Mouse (Mus musculus) adrenal gland, adult 8-10 months (tissue): ENCODE results near the gene Avil. TPM values are rescaled to one million over a fixed set of nuclear protein-coding genes. Genes with fewer than 3 reads are reported as not detected.
A peak's percentile ranks its signal among the peaks of the same experiment; 100 is the strongest.
"Not testable (repeated sequence)": the region's sequence is repeated elsewhere in the genome, so short reads cannot be mapped to it uniquely, and the experiment has no call there.

Experiments used
- DNase-seq: peaks from one replicate; pipeline ENCODE4 v3.0.0; 2022
- microRNA-seq, 2 experiments: library from miRNA; unstranded; fragments of <30 nt; microRNA quantifications; one replicate each; pipeline ENCODE4 v1.2.0; 2022
- total RNA-seq, 4 experiments: library from RNA; stranded (reverse); gene quantifications; 2 replicates each; pipeline ENCODE4 v1.2.4; 2022

The Avil gene
- total RNA-seq, 4 experiments from 2014 or later: 1.6 to 2.4 (median 2.0) TPM

DNA sequence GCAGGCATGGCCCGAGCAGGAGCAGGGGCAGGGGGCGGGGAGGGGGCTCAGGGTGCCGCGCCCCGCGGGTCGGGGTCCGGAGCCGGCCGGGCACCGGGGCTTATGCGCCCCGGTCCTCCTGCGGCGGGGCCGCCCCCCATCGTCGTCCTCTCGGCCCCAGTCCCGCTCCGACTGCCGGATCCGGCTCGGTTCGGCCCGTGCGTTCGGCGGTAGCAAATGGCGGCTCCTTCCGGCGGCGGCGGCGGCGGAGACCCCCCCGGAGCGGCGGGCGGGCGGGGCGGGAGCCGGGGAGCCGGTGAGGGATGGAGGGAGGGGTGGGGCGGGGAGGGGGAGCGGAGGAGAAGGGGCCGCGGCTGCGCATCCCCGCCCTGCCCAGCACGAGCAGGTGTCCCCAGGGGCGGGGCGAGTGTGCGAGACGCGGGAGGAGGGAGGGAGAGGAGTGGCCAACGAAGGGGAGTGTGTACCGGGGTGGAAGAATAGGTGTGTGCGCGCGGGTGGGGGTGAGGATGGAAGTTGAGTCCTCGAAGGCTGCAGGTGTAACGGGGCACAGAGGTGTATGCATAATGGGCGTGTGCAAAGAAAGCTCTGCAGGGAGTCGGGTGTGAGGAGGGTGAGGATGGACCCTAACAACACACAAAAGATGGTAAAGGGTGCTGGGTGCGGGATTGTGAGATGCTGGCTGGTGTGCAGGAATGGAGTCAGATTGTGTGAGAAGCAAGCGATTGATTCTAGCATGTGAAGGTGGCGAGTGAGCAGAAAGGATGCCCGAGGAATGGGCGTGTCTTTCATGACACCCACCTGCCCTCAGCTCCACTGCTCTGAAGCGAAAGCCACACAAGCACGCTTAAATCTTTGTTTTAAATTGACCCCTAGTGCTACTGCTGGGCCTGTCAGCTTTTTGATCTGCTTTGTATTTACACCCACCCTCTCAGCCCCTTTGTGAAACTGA lies 59.7 kb downstream of the Avil start, which contains the start of gene March9:
Gene March9 (minus strand): TSS at position 217 of the 949 bp plus-strand sequence.
- peak; percentile 81 for DNase-seq

DNA sequence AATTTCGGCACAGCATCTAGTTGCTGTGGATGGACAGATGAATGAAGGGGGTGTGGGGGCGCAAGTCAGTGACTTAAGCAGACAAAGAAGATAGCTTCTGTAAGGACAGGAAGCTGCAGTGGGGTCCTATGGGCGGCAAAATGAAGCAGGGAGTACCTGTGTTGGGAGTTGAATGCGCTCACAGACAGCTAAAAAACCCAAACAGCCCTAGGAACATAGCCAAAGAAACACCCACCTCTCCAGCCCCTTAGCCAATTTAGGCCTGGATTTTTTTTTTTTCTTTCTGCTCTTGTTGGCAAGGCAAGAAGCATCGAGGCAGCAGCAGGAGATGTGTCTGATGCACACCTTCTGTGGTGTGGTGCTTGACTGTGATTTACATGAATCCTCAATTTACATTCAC lies 60.6 kb downstream of the Avil start:
- DNase-seq: no peak

DNA sequence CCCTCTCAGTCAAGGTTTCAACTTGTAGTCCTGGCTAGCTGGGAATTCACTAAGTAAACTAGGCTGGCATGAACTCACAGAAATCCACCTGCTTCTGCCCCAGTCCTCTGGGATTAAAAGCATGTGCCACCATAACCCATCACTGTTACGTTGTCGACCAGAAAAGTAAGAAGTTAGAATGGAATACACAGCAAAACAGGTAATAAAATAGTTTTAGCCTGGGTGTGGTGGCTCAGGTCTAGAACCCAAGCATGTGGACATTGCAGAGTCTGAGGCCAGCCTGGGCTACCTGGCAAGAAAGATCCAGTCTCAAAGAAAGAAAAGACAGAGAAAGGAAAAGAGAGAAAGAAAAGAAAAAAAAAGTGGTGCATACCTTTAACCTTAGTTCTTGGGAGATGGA lies 61.0 kb downstream of the Avil start:
- no peak for DNase-seq

DNA sequence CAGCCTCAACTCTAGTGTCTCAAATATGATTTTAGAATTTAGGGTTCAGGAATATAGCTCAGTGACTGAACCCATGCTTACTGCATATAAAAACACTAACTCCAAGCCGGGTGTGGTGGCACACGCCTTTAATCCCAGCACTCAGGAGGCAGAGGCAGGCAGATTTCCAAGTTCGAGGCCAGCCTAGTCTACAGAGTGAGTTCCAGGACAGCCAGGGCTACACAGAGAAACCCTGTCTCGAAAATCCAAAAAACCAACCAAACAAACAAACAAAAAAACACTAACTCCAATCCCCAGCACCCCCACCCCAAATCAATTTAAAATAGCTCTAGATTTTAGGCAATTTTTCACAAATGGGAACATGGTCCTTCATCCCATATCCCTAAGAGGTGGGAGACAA lies 61.6 kb downstream of the Avil start:
- DNase-seq: not testable (repeated sequence)

DNA sequence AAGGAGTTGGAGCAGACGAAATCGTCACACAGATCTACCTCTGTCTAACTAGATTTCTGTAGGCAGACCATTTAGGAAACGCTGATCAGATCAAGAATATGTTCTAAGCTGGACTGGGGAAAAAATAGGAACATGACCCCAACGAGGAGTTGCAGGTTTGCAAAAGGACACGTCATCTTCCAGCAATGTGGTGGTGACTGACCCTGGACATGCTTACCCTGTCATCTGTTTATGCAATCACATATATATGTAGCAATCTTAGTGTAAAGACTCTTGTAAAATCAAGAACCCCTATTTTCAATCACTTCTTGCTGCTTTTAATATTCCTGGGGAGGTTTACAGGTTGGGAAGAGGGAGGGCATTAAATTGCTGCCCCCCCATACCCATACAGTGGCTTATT lies 62.0 kb downstream of the Avil start:
- no peak for DNase-seq

DNA sequence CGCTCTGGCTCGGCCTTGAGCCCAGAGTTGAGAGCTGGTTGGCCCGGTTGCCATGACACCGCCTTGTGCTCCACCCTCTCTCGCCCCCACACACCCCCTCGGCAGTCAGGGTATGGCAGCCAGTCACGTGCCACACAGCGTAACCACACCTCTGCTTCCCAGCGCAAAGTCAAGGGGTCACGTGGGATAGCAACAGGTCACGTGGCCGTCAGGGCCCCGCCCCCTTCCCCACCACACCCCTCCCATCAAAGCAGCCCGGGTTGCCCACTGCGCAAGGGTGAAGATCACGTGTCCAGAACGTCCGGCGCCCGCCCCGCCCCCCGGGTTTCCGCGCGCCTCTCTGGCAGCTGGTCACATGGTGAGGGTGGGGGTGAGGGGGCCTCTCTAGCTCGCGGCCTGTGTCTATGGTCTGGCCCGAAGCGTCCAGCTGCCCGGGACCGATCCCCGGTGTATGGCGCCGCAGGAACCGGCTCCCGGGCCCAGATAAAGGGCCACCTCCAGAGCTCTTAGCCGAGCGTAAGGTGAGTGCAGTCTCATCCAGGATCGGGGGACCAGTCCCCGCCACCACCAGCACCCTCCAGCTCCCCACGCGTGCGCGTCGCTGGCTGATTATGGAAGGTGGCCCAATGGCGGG lies 62.8 kb downstream of the Avil start, which contains the start of gene Cdk4:
Gene Cdk4 (plus strand): TSS at position 296 of the 634 bp plus-strand sequence.
- peak; percentile 98 for DNase-seq

DNA sequence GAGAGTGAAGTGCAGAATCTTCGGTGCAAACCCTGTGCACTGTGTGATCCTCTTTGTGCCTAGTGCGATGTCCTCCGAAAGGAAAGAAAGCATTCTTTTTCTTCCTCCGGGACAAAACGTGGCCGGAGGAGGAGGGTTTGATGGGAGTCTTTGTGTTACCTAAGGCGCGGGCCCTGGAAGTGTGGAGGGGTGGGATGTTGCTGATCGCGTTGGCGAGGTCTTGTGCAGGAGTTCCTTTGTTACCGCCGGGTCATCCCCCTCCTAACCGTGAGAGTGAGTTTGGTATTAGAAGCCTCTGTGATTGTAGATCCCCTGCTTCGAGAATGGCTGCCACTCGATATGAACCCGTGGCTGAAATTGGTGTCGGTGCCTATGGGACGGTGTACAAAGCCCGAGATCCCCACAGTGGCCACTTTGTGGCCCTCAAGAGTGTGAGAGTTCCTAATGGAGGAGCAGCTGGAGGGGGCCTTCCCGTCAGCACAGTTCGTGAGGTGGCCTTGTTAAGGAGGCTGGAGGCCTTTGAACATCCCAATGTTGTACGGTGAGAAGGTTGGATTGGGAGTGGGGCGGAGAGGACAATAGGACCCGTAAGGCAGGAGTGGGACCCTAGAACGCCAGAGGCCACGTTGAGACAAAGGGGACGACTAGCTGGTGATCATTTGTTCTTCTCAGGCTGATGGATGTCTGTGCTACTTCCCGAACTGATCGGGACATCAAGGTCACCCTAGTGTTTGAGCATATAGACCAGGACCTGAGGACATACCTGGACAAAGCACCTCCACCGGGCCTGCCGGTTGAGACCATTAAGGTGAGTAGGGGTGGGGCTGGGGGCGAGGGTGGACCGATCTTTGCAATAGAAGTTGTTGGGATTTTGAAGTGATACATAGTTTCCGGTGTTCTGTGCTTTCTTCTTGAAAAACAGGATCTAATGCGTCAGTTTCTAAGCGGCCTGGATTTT lies 63.7 kb downstream of the Avil start:
- no peak for DNase-seq

DNA sequence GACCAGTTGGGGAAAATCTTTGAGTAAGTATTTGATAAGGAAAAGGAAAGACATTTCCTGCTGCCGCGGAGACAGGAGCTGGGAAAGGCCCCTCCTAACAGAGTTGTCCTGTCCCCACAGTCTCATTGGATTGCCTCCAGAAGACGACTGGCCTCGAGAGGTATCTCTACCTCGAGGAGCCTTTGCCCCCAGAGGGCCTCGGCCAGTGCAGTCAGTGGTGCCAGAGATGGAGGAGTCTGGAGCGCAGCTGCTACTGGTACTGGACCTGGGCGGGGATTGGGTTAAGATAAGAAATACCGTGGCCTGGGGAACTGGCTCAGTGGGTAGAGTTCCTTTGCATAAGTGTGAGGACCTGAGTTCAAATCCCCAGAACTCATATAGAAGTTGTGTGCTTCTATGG lies 65.5 kb downstream of the Avil start:
- DNase-seq: no peak

DNA sequence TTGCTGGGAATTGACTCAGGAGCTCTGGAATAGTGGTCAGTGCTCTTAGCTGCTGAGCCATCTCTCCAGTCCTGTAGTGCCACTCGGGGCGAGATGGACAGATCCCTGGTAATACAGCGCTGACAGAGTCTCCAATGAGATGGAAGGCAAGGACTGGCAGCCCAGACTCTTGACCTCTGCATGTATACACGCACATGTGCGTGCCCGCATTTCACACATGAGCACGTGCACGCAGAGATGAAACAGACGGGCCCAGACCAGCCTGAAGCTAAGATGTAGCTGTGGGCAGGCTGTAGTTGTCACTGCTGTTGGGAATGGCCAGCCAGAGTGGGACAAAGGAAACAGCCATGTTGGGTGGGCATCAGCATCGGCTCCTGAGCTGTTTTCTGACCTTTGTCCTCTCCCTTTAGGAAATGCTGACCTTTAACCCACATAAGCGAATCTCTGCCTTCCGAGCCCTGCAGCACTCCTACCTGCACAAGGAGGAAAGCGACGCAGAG lies 66.1 kb downstream of the Avil start:
- no peak for DNase-seq

DNA sequence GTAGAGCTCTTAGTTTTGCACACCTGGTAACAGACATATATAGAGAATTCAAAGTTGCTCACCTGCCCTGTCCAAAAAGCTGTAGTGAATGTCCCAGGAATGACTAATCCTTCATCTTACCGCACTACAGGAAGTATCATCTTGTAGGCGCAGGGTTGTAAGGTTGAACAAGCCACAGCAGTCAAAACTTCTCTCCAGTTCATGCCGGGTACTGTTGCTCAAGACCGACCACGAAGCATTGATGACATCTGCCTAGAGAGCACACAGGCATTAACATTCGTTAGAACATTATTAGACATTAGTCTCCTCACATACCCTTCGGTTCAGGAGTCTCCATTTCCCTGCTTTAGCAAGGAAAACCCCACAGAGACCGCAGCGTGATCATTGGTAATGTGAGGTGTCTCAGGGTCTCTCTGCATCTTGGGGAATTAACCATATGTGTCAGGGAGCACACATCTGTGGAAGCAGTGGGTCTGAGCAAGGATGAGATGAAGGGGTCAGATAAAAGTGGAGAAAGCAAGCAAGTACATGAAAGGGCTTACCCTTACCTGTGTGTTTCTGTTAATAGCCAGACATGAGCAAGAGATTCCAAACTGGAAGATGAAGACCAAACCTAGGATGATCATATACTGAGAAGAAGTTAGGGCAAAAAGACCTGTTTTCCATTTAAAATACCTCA lies 68.0 kb downstream of the Avil start:
- DNase-seq: no peak

DNA sequence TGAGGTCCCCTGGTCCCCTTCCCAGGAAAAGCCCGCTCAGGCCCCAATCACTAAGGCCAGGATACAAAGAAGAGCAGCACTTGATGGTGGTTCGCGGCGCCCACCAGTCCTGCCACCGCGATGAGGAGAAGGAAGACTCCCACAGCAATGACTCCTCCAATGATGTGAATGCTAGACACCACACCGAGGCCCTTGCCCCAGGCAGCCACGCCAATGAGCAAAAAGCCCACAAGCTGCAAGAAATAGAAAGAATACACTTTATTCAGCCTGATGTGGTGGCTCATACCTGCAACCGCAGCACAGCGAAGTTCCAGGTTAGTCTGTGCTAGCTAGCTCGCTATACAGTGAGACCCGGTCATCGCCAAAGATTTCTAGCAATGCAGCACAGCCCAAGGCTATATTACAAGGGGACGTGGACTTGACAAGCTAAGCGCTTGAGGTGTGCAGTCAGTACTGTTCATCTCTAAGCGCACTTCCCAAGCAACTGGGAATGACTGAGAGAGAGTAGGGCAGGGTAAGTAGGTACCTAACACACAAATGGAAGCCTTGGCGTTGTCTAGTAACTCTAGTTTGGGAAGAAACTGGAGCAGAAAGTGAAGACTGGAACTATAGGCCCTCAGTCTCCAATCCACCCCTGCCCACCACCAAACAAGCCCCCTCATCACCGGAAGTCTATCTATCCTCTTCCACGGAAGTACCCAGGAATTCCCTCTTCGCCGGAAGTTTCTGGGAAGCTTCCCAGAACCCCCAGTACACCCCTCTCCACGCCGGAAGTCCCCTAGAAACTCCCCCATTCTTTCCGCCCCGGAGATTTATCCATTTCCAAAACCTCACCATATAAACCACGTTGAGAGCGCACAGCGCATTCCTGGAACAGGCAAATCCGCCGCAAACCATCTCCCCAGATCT lies 69.0 kb downstream of the Avil start:
- no peak for DNase-seq

Small RNAs within 50 kb of the gene (microRNA-seq; reads per million reads assigned to microRNA genes)
- gene Mir26a-2: 20.0 to 405 reads per million in 2 experiments
- gene Mir546: 0 to 0.84 reads per million in 2 experiments

Other genes starting within 250 kb of the Avil start
- gene Atp23, start 99.4 kb upstream of the Avil start, total RNA-seq: 1 to 10 TPM; 7.6 to 8.8 (median 8.5) TPM
- gene Ctdsp2, start 22.0 kb upstream of the Avil start, total RNA-seq: 100 to 1,000 TPM; 140 to 170 (median 157) TPM
- 10 to 100 TPM; 67.1 to 71.5 (median 68.1) TPM for gene Tsfm, start 30.1 kb downstream of the Avil start, total RNA-seq
- 10 to 100 TPM; 19.3 to 33.1 (median 26.4) TPM for gene Mettl1, start 40.7 kb downstream of the Avil start, total RNA-seq
- gene Eef1akmt3, start 40.8 kb downstream of the Avil start, total RNA-seq: under 1 TPM; 0.12 to 0.66 (median 0.37) TPM
- gene Cyp27b1, start 47.5 kb downstream of the Avil start, total RNA-seq: under 1 TPM; 0.41 to 0.83 (median 0.53) TPM
- 10 to 100 TPM in 2 of 4 experiments, 1 to 10 TPM in 2; 8.9 to 11.3 (median 10.3) TPM for gene March9, start 59.5 kb downstream of the Avil start, total RNA-seq
- 100 to 1,000 TPM; 197 to 246 (median 230) TPM for gene Cdk4, start 62.8 kb downstream of the Avil start, total RNA-seq
- 100 to 1,000 TPM; 120 to 138 (median 128) TPM for gene Tspan31, start 69.6 kb downstream of the Avil start, total RNA-seq
- gene Agap2, start 74.6 kb downstream of the Avil start, total RNA-seq: 1 to 10 TPM; 3.0 to 7.5 (median 5.5) TPM
- 100 to 1,000 TPM; 139 to 153 (median 150) TPM for gene Os9, start 120.4 kb downstream of the Avil start, total RNA-seq
- 10 to 100 TPM in 2 of 4 experiments, 1 to 10 TPM in 2; 8.8 to 13.4 (median 11.1) TPM for gene B4galnt1, start 164.5 kb downstream of the Avil start, total RNA-seq
- gene Slc26a10, start 179.9 kb downstream of the Avil start, total RNA-seq: 1 to 10 TPM in 1 of 4 experiments, under 1 TPM in 3; 0.21 to 2.3 (median 0.48) TPM
- gene Arhgef25, start 189.4 kb downstream of the Avil start, total RNA-seq: 10 to 100 TPM; 24.8 to 52.1 (median 37.9) TPM
- 100 to 1,000 TPM in 2 of 4 experiments, 10 to 100 TPM in 2; 61.1 to 158 (median 116) TPM for gene Dtx3, start 195.0 kb downstream of the Avil start, total RNA-seq
- gene Pip4k2c, start 210.9 kb downstream of the Avil start, total RNA-seq: 10 to 100 TPM; 53.2 to 59.6 (median 57.1) TPM